20 mouse cellular contexts compared by ENCODE assay signal in genomic region chr6:55678571-55679185, GRCm38 (mm10). TPM values are rescaled to one million over a fixed set of nuclear protein-coding genes. Genes with fewer than 3 reads are reported as not detected.
DNase-seq lines count a peak whose midpoint lies in the region; ATAC-seq lines count a peak whose summit lies in the region.
"Had no signal": no experiment of that assay in that cellular context is flagged by ENCODE, and none has a peak within 500 bp of the region (broad histone marks: within the 10 kb centered on the region; RNA-seq: fewer than 3 reads in every experiment).

No protein-coding gene starts in this region.

- peak overlapping the region; percentile 76 for H3K27ac ChIP-seq in hindbrain, embryonic 13.5 days
- no peak overlapping the region for H3K27ac ChIP-seq in hindbrain, embryonic 10.5 days
- no peak overlapping the region for H3K27ac ChIP-seq in neural tube, embryonic 12.5 days
- peak overlapping the region; percentile 54 for H3K27ac ChIP-seq in hindbrain, embryonic 14.5 days
- peak overlapping the region; percentile 41 for H3K27ac ChIP-seq in neural tube, embryonic 15.5 days (replicated peaks)
- H3K27ac ChIP-seq: heart, embryonic 10.5 days had no signal

- H3K4me2 ChIP-seq in hindbrain, embryonic 13.5 days, result peak overlapping the region; percentile 51
- H3K4me2 ChIP-seq in neural tube, embryonic 12.5 days (replicated peaks), result peak overlapping the region; percentile 32
- peak overlapping the region; percentile 77 for H3K4me2 ChIP-seq in hindbrain, embryonic 14.5 days (replicated peaks)
- H3K4me2 ChIP-seq in neural tube, embryonic 15.5 days, result peak overlapping the region; percentile 47
- H3K4me2 ChIP-seq: lung, embryonic 14.5 days had no signal

- peaks cover 11% of the 10 kb centered on the region; the same call in 1 of the 2 replicates for H3K27me3 ChIP-seq in hindbrain, embryonic 13.5 days
- H3K27me3 ChIP-seq in hindbrain, embryonic 10.5 days (ENCODE audit: insufficient read depth, poor library complexity, severe bottlenecking), result peaks cover 37% of the 10 kb centered on the region
- peaks cover 6% of the 10 kb centered on the region; the same call in 1 of the 2 replicates for H3K27me3 ChIP-seq in neural tube, embryonic 12.5 days (replicated peaks)
- no peaks in the 10 kb centered on the region for H3K27me3 ChIP-seq in hindbrain, embryonic 14.5 days (ENCODE audit: control insufficient read depth, insufficient read depth, low read length)
- peaks cover 3% of the 10 kb centered on the region; the same call in 1 of the 2 replicates for H3K27me3 ChIP-seq in neural tube, embryonic 15.5 days (replicated peaks)

- H3K36me3 ChIP-seq in hindbrain, embryonic 13.5 days, result no peaks in the 10 kb centered on the region
- no peaks in the 10 kb centered on the region for H3K36me3 ChIP-seq in hindbrain, embryonic 10.5 days
- no peaks in the 10 kb centered on the region for H3K36me3 ChIP-seq in neural tube, embryonic 12.5 days
- H3K36me3 ChIP-seq in hindbrain, embryonic 14.5 days (replicated peaks; ENCODE audit: control insufficient read depth, insufficient read depth), result no peaks in the 10 kb centered on the region
- no peaks in the 10 kb centered on the region for H3K36me3 ChIP-seq in neural tube, embryonic 15.5 days
- H3K36me3 ChIP-seq: heart, embryonic 10.5 days had no signal

- H3K9me3 ChIP-seq in hindbrain, embryonic 13.5 days, result no peaks in the 10 kb centered on the region
- no peaks in the 10 kb centered on the region for H3K9me3 ChIP-seq in hindbrain, embryonic 10.5 days
- H3K9me3 ChIP-seq in neural tube, embryonic 12.5 days, result no peaks in the 10 kb centered on the region
- H3K9me3 ChIP-seq in hindbrain, embryonic 14.5 days (ENCODE audit: control insufficient read depth, low read length), result no peaks in the 10 kb centered on the region
- no peaks in the 10 kb centered on the region for H3K9me3 ChIP-seq in neural tube, embryonic 15.5 days (replicated peaks)
- H3K9me3 ChIP-seq: heart, embryonic 10.5 days had no signal

- 73% methylated on average over 7 of the region's 7 CpGs for WGBS in hindbrain, embryonic 13.5 days
- 89% methylated on average over 7 of the region's 7 CpGs for WGBS in hindbrain, embryonic 10.5 days
- 83% methylated on average over 7 of the region's 7 CpGs for WGBS in neural tube, embryonic 12.5 days
- WGBS in hindbrain, embryonic 14.5 days, result 71% methylated on average over 7 of the region's 7 CpGs
- 63% methylated on average over 7 of the region's 7 CpGs for WGBS in neural tube, embryonic 15.5 days

- DNase-seq in hindbrain, embryonic 10.5 days (ENCODE audit: low spot score), result no peak
- no peak for DNase-seq in neural tube, embryonic 10.5 days (ENCODE audit: extremely low spot score, low spot score)
- no peak for DNase-seq in hindbrain, embryonic 14.5 days (ENCODE audit: low spot score)
- no peak for DNase-seq in gastrocnemius, postnatal 25 days
- DNase-seq: cerebellum, adult 11 months; heart, postnatal 4 days; kidney, adult 11 months; kidney, postnatal 10 days; layer of hippocampus, adult 9-11 months; liver; lung, embryonic 14.5 days; right cerebral cortex, postnatal 14 days; thymus, adult 2 months had no signal

- peak overlapping the region; percentile 30 for H3K4me3 ChIP-seq in hindbrain, embryonic 13.5 days
- no peak overlapping the region for H3K4me3 ChIP-seq in hindbrain, embryonic 10.5 days
- H3K4me3 ChIP-seq in neural tube, embryonic 12.5 days, result no peak overlapping the region
- H3K4me3 ChIP-seq in hindbrain, embryonic 14.5 days (replicated peaks; ENCODE audit: low read length), result peak overlapping the region; percentile 26
- H3K4me3 ChIP-seq in neural tube, embryonic 15.5 days (replicated peaks), result peak overlapping the region; percentile 31
- H3K4me3 ChIP-seq: heart, embryonic 10.5 days had no signal

- no peak for ATAC-seq in hindbrain, embryonic 13.5 days (ENCODE audit: low FRiP score)
- no peak; the same call in 1 of the 2 replicates for ATAC-seq in neural tube, embryonic 12.5 days (ENCODE audit: low FRiP score, low read depth)
- ATAC-seq in hindbrain, embryonic 14.5 days (ENCODE audit: low FRiP score), result no peak; the same call in 1 of the 2 replicates
- ATAC-seq in neural tube, embryonic 15.5 days (ENCODE audit: low FRiP score), result no peak

- peaks cover 33% of the 10 kb centered on the region for H3K4me1 ChIP-seq in hindbrain, embryonic 13.5 days (replicated peaks)
- peaks cover 15% of the 10 kb centered on the region for H3K4me1 ChIP-seq in hindbrain, embryonic 10.5 days (replicated peaks)
- peaks cover 9% of the 10 kb centered on the region for H3K4me1 ChIP-seq in neural tube, embryonic 12.5 days
- H3K4me1 ChIP-seq in hindbrain, embryonic 14.5 days (replicated peaks; ENCODE audit: control insufficient read depth, insufficient read depth, low read length), result peaks cover 15% of the 10 kb centered on the region
- peaks cover 18% of the 10 kb centered on the region for H3K4me1 ChIP-seq in neural tube, embryonic 15.5 days

- peak overlapping the region; percentile 55; the same call in 1 of the 2 replicates for H3K9ac ChIP-seq in hindbrain, embryonic 13.5 days
- no peak overlapping the region for H3K9ac ChIP-seq in neural tube, embryonic 12.5 days
- peak overlapping the region; percentile 34; the same call in 1 of the 2 replicates for H3K9ac ChIP-seq in hindbrain, embryonic 14.5 days
- peak overlapping the region; percentile 20 for H3K9ac ChIP-seq in neural tube, embryonic 15.5 days (replicated peaks)
- H3K9ac ChIP-seq: lung, embryonic 14.5 days had no signal

RNA-seq across cellular contexts. Expression of gene Neurod6, which starts 2.4 kb away (rescaled TPM):
- 62.6 and 80.1 TPM in 2 replicates for polyA plus RNA-seq in hindbrain, embryonic 13.5 days (2015; fragmentation: Nextera tagmentation; extraction: Ambion mirVana)
- 0.07 TPM in 1 of 2 replicates, not detected in the other for polyA plus RNA-seq in hindbrain, embryonic 10.5 days (2016; fragmentation: Nextera tagmentation; extraction: Ambion mirVana)
- 32.0 and 33.6 TPM in 2 replicates for polyA plus RNA-seq in neural tube, embryonic 12.5 days (2016; fragmentation: Nextera tagmentation; extraction: Ambion mirVana)
- polyA plus RNA-seq in hindbrain, embryonic 14.5 days (2014; fragmentation: Nextera tagmentation; extraction: Ambion mirVana), result 39.4 and 47.1 TPM in 2 replicates
- polyA plus RNA-seq in neural tube, embryonic 15.5 days (2015; fragmentation: Nextera tagmentation; extraction: Ambion mirVana), result 42.0 and 54.7 TPM in 2 replicates
- total RNA-seq in gastrocnemius, postnatal 25 days (2021), result not detected
- total RNA-seq: ES-E14; gastrocnemius, adult 8-10 months; heart, postnatal 4 days had no signal
- polyA plus RNA-seq: embryonic facial prominence, embryonic 14.5 days; heart, embryonic 10.5 days; lung, embryonic 14.5 days; thymus, adult 2 months had no signal

Comparison
In these comparisons a context has a peak if more than half of its experiments do, and no peak if none do; other contexts are left out.
1. H3K27ac ChIP-seq: peak in hindbrain, embryonic 13.5 days (single experiment), hindbrain, embryonic 14.5 days (single experiment) and neural tube, embryonic 15.5 days (single experiment); none in hindbrain, embryonic 10.5 days (single experiment) and neural tube, embryonic 12.5 days (single experiment).
2. H3K4me3 ChIP-seq: peak in hindbrain, embryonic 13.5 days (single experiment), hindbrain, embryonic 14.5 days (single experiment) and neural tube, embryonic 15.5 days (single experiment); none in hindbrain, embryonic 10.5 days (single experiment) and neural tube, embryonic 12.5 days (single experiment).
3. RNA of gene Neurod6, which starts 2.4 kb away (polyA plus RNA-seq): 62.6 to 80.1 TPM in hindbrain, embryonic 13.5 days, 42.0 to 54.7 TPM in neural tube, embryonic 15.5 days, 39.4 to 47.1 TPM in hindbrain, embryonic 14.5 days and 32.0 to 33.6 TPM in neural tube, embryonic 12.5 days; 0.07 TPM in hindbrain, embryonic 10.5 days; every median in the first group is over 10 times any median in the second.
4. Peak in every context shown above with its lines, with median percentiles within 50 percentile points of each other: H3K4me2 ChIP-seq.